Mouse (Mus musculus): ENCODE measurements around the gene Pax7.

Pax7 gene

GRCm38 (mm10) chr4:139689627-139690269, 143.6 kb downstream of the Pax7 start:
- no peak for DNase-seq (ENCODE audit: low spot score in 2 of 2)

DNA sequence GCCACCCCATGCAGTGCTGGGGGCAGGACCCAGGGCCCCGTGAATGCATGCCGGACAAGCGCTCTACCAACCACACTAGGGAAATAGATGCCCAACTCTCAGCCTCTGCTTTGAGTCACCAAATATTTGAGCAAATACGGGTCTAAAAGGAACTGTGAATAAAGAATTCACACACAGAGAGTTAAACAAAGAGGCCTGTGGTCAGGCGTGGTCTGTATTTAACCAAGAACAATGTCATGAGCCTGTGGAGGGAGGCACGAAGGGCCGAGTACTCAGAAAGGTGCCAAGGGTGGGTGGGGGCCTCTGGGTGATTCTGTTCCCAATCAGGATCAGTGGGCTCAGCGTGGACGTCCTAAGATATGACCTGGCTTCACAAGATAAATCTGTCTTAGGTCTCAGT, 145.3 kb downstream of the Pax7 start:
- no peak for DNase-seq (ENCODE audit: low spot score in 2 of 2)
